Mouse (Mus musculus) layer of hippocampus, adult 9-10 months (tissue): ENCODE measurements around the gene Rad51ap1.

Source experiments
- DNase-seq: peaks from one replicate; pipeline ENCODE4 v3.0.0; 2022; ENCODE audit warnings: low spot score

Gene Rad51ap1

DNA sequence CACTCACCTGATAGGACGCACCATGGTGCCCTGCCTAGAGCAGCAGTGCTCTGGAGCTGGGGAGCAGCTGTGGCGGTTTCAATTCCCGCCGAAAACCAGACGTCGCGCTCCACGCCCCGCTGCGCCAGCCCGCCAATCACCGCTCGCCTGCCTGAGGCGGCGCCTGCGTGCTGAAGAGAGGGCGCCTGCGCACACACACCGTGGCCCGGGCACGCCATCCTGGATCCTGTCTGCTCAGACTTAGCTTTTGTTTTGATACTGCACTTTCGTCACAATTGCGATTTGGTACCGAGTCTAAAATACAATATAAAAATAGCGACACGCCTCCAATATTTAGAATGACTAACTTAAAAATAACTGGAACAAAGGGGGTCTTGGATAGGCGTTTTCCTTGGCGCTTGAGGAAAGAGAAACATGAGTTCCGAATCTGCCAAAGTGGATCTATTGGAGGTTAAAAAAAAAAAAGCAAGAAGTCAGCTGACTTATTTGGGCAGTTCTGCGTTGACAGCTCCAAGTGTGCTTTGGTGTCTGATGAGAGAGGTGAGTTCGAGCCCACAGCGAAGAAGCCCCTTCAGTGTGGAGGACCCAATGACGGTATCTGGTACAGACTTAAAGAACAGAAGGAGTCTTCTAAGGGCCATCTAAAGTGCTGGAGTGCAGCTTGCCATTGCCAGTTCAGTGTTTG, at the start of gene Rad51ap1, which contains the start of gene D6Wsu163e:
Gene Rad51ap1, minus strand, starts transcription at position 101 of the 685 bp plus-strand sequence.
Gene D6Wsu163e, plus strand, starts transcription at position 476 of the 685 bp plus-strand sequence.
- DNase-seq: peak; percentile 89

- no peak for DNase-seq
Observed at GRCm38 (mm10) chr6:126981539-126982234, 42.3 kb upstream of the Rad51ap1 start.

DNA sequence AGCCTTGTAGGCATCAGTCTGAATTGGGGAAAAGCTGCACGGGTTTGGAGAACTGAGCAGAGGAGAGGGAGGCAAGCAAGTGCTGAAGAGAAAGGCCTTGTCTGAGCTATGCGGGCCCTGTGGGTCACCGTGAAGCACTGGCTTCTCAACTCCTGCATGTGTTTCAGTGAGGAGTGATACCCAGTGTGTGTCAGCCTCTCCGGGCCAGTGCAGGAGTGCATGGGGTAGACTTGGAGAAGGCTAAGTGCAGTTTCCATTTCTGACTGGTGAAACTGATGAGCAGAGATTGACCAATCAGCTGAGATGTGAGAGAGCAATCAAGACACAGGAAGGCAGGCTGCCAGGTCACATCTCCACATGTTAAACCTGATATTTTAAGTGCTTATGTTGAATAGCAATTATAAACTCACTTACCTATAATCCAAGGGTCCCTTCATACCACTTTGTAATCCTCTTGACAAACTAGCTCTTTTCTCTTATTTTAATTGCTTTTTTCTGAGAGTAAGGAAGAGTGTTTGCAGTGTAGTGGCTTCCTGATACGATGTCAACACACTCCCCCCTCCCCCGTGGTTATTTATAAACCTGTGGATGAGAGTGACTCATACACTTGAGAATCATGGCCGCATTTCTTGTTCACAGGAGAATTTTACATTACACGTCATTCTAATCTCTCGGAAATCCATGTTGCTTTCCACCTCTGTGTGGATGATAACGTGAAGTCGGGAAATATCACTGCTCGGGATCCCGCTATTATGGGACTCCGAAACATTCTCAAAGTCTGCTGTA, 27.0 kb upstream of the Rad51ap1 start:
- DNase-seq: no peak

- no peak for DNase-seq
Observed at GRCm38 (mm10) chr6:126963426-126963825, 24.0 kb upstream of the Rad51ap1 start.

- no peak for DNase-seq
Observed at GRCm38 (mm10) chr6:126962709-126963108, 23.3 kb upstream of the Rad51ap1 start.

GRCm38 (mm10) chr6:126961371-126962018, 22.1 kb upstream of the Rad51ap1 start:
- DNase-seq: no peak

DNA sequence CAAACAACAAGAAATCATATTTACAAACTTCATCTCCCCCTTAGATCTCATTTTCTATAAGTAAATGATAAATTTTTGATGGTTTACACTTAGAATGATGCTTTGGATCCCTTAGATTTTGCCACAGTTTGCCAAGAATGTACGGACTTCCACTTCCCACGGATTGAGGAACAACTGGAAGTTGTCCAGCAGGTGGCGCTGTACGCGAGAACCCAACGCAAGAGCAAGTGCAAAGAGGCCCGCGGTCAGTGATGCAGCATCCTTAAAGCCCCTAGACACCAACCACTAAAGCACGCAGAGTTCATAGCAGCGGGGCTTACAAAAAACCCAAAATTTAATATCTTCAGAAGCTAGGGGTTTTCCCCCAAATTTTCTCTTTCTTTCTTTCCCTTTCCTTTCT, 16.3 kb upstream of the Rad51ap1 start:
- DNase-seq: peak; percentile 61

DNA sequence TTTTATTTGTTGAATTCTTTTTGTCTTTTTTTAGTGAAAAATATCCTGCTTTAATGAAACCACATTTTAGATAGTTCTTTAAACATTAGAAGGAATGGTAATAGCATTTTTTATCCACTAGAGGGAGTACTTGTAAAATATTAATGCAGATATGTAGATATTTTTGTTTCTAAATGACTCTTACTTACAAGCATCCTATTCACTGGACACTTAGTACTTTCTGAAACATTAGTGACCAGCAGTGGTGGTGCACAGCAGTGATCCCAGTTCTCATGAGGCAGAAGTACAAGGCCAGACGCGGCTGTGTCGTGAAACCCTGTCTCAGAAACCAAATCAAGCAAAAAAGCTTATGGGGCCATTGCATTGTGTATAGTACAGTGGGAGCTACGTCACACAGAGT, 8.9 kb upstream of the Rad51ap1 start:
- DNase-seq: no peak

DNA sequence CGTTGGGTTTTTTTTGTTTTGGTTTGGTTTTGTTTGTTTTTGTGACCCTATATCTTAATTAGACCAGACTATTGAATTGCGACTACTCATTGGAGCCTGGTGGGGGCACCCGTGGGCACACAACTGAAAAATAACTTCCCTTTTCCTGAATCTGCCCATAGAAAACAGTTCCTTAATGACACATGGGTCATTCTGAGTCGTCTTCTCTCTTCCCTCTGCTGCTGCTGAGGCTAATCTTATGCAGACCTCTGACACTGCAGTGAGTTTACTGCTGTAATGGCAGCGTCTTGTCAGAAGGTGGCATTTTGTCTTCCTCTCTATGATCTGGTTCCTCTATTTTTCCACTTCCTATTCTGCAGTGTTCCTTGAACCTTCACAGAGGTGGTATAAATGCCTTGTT, 1.1 kb upstream of the Rad51ap1 start:
- DNase-seq: no peak

DNA sequence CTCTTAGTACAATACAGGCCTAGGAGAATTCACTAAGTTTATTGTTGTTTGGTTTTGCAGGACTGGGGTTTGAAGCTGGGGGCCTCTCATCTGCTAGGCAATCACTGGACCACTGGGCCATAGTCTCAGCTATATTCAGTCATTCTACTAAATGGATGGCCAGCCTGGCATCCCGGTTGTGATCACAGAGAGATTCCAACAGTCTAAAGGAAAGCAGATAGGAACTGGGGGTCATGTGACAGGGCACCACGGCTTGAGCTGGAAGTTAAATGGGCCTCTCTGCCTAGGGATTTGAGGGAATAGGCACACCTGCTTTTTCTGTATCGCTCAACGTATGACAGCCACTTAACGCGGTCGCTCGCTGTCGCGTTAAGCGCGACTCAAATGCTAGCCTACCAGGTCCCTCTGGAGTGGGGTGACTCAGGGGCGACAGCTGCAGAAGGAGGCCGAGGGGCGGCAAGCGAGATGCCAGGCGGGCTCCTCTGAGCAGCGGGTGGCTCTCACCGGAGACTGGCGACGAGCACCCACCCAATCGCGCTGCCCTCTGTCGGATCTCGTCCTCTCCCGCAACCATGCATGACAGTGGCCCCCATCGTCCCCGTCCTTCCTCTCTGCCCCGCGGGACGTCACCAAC, 417 bp downstream of the Rad51ap1 start:
- no peak for DNase-seq

DNA sequence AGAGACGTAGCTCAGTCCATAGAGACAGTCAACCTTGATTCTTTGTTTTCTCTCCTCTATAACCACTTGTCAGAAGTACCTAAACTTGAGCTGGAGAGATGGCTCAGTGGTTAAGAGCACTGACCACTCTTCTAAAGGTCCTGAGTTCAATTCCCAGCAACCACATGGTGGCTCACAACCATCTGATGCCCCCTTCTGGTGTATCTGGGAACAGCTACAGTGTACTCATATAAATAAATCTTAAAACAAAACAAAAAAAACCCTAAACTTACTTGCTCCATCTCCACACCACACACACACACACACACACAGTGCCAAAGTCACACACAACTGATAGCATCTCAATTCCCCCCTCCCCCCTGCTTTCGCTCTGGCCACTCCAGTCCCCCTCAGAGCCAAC, 1.3 kb downstream of the Rad51ap1 start:
- DNase-seq: no peak

DNA sequence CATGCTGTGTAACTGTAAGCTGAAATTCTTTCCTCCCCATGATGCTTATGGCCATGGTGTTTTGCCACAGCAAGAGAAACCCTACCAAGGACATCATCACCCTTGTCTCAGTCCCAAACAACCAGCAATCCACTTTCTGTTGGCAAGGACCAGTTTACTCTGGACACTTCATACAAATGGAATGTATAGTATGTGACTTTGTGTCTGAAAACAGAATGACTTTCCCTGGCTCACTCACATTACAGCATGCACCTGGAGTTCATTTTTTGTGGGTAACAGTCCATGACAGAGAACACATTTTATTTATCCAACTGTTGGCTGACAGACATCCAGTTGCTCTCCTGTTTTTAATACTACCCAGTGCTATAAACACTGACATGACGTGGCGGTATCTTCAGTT, 6.5 kb downstream of the Rad51ap1 start:
- no peak for DNase-seq

- DNase-seq: no peak
Observed at GRCm38 (mm10) chr6:126921111-126921881, 18.1 kb downstream of the Rad51ap1 start, which contains the start of gene Dyrk4. TSS of gene Dyrk4 (minus strand) at chr6:126921839.

DNA sequence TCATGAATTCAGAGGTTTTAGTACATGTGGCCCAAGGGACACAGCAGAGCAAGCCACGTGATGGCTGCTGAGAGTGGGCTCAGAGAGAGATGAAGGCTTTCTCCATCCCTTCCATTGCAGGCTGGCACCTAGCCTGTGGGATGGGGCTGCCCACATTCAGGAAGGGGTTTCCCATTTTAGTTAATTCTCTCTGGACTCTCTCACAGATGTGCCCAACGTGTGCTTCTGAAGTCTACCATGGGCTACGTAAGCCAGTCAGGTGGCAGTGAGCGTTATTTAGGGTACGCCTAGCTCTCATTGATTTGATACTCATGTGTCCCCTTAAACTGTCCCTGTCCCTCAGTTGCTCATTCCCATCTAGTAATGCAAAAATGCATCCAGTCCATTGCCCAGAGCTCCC, 24.5 kb downstream of the Rad51ap1 start:
- DNase-seq: no peak

DNA sequence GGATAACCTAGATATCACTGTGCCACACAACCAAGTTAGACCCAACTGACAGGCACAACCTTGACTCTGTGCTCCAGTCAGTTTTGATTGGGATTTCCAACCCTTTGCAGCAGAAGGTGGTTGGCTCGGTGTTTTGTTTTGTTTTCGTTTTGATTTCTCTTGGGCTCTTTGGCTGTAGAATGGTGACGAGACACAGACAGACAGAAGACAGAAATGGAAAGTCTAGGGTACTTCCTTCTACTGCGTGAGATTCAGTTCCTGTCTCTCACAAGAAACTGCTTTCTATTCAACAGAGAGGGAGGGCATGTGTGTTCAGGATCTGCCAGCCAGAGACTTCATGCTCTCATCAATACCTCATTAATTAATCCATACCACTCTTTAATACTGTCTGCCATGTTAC, 28.7 kb downstream of the Rad51ap1 start:
- DNase-seq: peak; percentile 4

DNA sequence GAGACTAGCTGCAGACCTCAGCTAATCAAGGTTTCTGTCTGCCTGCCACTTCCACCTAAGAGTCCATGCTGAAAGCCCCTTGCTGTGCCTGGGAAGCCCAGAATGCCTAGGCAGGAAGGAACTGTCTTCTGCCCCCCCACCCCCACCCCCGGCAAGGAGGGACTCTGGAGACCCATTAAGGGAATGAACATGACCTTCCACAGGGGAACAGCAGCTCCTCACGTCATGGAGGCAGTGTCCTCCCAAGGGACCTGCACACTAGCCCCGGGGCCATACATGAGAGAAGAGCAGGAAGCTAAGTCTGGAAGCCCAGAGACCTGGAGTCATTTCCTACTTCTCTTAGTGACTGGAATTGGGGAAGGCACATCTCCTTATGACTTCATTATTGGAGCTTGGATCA, 31.5 kb downstream of the Rad51ap1 start:
- DNase-seq: no peak

- DNase-seq: no peak
Observed at GRCm38 (mm10) chr6:126907378-126907777, 32.0 kb downstream of the Rad51ap1 start.

DNA sequence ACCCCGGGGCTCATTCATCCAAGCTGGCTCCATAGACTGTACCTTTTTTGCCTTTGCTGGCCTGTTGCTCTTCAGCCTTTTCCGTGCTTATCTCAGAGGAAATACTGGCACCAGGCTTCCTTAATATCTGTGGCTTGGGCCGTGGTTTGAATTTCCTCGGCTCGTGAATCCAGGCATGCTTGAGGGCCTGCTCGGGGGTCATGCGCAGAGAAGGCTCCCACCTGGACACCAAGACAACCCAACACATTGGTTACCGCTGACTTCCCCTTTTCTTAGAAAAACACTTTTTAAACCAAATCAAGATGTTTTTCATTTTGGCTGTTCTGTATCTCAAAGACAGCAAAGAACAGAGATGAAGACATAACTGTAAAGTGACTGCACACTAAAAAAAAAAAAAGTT, 62.3 kb downstream of the Rad51ap1 start:
- DNase-seq: no peak
